Mouse (Mus musculus) liver, adult 2 months (tissue): ENCODE data around the gene Tprkb. TPM values are rescaled to one million over a fixed set of nuclear protein-coding genes. Genes with fewer than 3 reads are reported as not detected.
"Not testable (repeated sequence)": the region's sequence is repeated elsewhere in the genome, so short reads cannot be mapped to it uniquely, and the experiment has no call there.

Source experiments
- DNase-seq: peaks from one replicate; pipeline ENCODE4 v3.0.0-alpha.2; 2011; ENCODE audit warnings: low read depth, low spot score; ENCODE audit errors: extremely low read depth
- H3K27ac ChIP-seq: fragments of 200-500 bp; replicated peaks from 2 replicates; pipeline ENCODE4 v1.5.1; 2012; ENCODE audit warnings: low read depth, mild to moderate bottlenecking, control low read depth, inconsistent platforms, low read length; ENCODE audit not compliant: insufficient read depth
- H3K27me3 ChIP-seq: fragments of 200-500 bp; 2 replicates; pipeline ENCODE4 v1.6.1; 2012; ENCODE audit warnings: mild to moderate bottlenecking, moderate library complexity, low read length, inconsistent platforms; ENCODE audit not compliant: control insufficient read depth, insufficient read depth
- H3K36me3 ChIP-seq: fragments of 200-500 bp; 2 replicates; pipeline ENCODE4 v1.6.1; 2012; ENCODE audit warnings: low read length, inconsistent platforms; ENCODE audit not compliant: control insufficient read depth, insufficient read depth
- H3K4me1 ChIP-seq: fragments of 200-500 bp; 2 replicates; pipeline ENCODE4 v1.6.1; 2011; ENCODE audit warnings: low read length; ENCODE audit not compliant: control insufficient read depth, insufficient read depth
- H3K4me3 ChIP-seq: fragments of 200-500 bp; 2 replicates; pipeline ENCODE4 v1.5.1; 2011; ENCODE audit warnings: low read depth, mild to moderate bottlenecking, control low read depth, low read length, moderate library complexity; ENCODE audit not compliant: insufficient read depth
- H3K79me2 ChIP-seq: fragments of 200-500 bp; 2 replicates; pipeline ENCODE4 v1.6.1; 2012; ENCODE audit warnings: inconsistent platforms, mild to moderate bottlenecking, low read length, moderate library complexity; ENCODE audit not compliant: control insufficient read depth, insufficient read depth
- H3K9ac ChIP-seq: fragments of 200-500 bp; 2 replicates; pipeline ENCODE4 v1.6.1; 2012; ENCODE audit warnings: low read depth, mild to moderate bottlenecking, control low read depth, inconsistent platforms, low read length
- CTCF ChIP-seq: fragments of 200-500 bp; IDR thresholded peaks from 2 replicates; pipeline ENCODE4 v1.5.1; 2011; ENCODE audit warnings: low read depth, low read length, control low read depth
- POLR2A ChIP-seq: fragments of 200-500 bp; IDR thresholded peaks from 2 replicates; pipeline ENCODE4 v1.6.1; 2011; ENCODE audit warnings: low read length, control low read depth; ENCODE audit not compliant: insufficient read depth; ENCODE audit errors: extremely low read depth
- WGBS: fragments of 180-500 bp; shearing (Covaris S2); methylation state at CpG from one replicate; pipeline ENCODE4 v1.1.7; 2018; 5-methylcytosine and 5-hydroxymethylcytosine counted together
- polyA plus RNA-seq: library from polyadenylated mRNA; depleted of rRNA; stranded (reverse); fragments of >200 nt; gene quantifications from 2 replicates; pipeline ENCODE4 v1.2.3, GENCODE M21; 2012; rRNA removed
- total RNA-seq: library from RNA; depleted of rRNA; stranded (reverse); fragments of >200 nt; gene quantifications from 2 replicates; pipeline ENCODE4 v1.2.3, GENCODE M21; 2014; rRNA removed

Tprkb gene
- total RNA-seq, result 159 and 170 TPM in 2 replicates
- polyA plus RNA-seq, result 93.1 and 100 TPM in 2 replicates

DNA sequence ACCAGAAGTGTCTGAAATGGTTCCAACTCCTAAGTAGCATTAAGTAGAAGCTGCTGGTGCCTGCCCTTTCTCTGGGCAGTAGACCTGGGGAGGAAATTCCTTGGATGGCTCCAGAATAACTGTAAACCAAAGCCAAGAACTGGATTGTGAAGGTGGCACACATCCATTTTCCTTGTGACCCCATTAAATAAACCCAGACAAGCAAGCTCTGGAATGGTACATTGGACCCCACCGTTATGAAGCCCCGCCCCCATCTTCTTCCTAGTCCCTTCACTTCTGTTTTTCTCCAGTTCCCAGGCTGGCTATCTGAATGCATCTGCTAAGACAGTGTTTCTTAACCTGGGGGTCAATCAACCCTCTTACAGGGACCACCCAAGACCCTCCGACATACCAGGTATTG, at the start of gene Tprkb:
Tprkb (plus strand) TSS at position 279 of the 400 bp plus-strand sequence.
- Histone ChIP-seq H3K27ac (peak within 1 kb of the TSS; percentile 69), H3K27me3 (no peaks in the 10 kb centered on the region), H3K79me2 (peaks cover 5% of the 10 kb centered on the region; the same call in 1 of the 2 replicates), H3K4me3 (peak within 1 kb of the TSS; percentile 26; the same call in 1 of the 2 replicates), H3K36me3 (peaks cover 16% of the 10 kb centered on the region), H3K9ac (peak within 1 kb of the TSS; percentile 56), H3K4me1 (peaks cover 45% of the 10 kb centered on the region)
- DNase-seq, result peak; percentile 49
- whole genome bisulfite sequencing, result 65% methylated on average over 3 of the region's 3 CpGs
- no peak for TF ChIP-seq CTCF
- TF ChIP-seq POLR2A, result no peak

DNA sequence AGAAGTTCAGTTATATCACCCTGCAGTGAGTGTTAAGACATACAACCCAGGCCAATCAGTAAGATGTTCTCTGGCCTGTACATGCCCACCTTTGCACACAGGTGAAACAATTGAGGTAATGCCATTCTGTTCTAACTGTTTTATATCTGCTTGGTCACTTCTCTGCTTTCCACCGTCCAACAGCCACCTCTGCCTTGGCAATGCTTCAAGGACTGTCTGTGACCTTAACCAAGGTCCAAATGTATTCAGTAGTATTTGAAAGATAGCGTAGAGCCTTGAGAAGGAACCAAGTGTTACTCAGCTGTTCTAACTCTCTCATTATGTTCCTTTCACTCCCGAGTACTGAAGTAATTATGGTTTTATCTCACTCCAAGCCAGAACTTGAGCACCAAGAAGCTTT, 49.1 kb upstream of the Tprkb start:
- DNase-seq, result peak; percentile 89
- peak overlapping the region; percentile 35 for H3K27ac ChIP-seq
- TF ChIP-seq POLR2A (no peak), CTCF (no peak)
- 0 out of 2 replicates have a peak, but pooled peaks cover 2% of the 10 kb centered on the region for H3K36me3 ChIP-seq
- H3K4me3 ChIP-seq, result no peak overlapping the region
- no peak overlapping the region for H3K9ac ChIP-seq
- 12% methylated on average over 3 of the region's 3 CpGs for WGBS
- H3K27me3 ChIP-seq, result no peaks in the 10 kb centered on the region
- H3K4me1 ChIP-seq, result peaks cover 20% of the 10 kb centered on the region
- 0 out of 2 replicates have a peak, but pooled peaks cover under 1% of the 10 kb centered on the region for H3K79me2 ChIP-seq

GRCm38 (mm10) chr6:85863136-85863535, 48.5 kb upstream of the Tprkb start:
- 20% methylated on average over 2 of the region's 2 CpGs for WGBS
- peaks cover 20% of the 10 kb centered on the region for H3K4me1 ChIP-seq
- H3K4me3 ChIP-seq, result no peak overlapping the region
- DNase-seq, result peak; percentile 83
- no peak overlapping the region for H3K9ac ChIP-seq
- no peaks in the 10 kb centered on the region for H3K27me3 ChIP-seq
- H3K79me2 ChIP-seq, result 0 out of 2 replicates have a peak, but pooled peaks cover 6% of the 10 kb centered on the region
- TF ChIP-seq POLR2A (no peak), CTCF (no peak)
- peak overlapping the region; percentile 14 for H3K27ac ChIP-seq
- peaks cover 4% of the 10 kb centered on the region; the same call in 1 of the 2 replicates for H3K36me3 ChIP-seq

DNA sequence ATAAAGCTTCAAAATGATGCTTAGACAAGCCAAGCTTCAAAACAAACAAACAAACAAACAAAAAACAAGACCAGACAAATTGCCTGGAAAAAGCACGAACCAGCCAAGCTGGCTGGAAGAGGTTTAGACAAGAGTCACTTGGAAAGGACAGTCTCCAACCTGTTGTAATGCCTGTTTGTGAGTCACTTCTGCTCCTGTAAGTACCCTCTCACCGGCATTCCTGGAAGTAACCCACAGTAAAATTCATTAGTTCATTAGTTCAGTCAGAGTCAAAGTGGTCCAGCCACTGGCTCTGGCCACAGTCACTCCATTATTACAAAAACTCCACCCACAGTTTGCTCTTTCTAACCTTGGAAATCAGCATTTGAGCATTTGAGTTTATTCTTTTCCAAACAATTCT, 47.8 kb upstream of the Tprkb start:
- Histone ChIP-seq H3K36me3 (peaks cover 4% of the 10 kb centered on the region; the same call in 1 of the 2 replicates), H3K27me3 (no peaks in the 10 kb centered on the region), H3K9ac (no peak overlapping the region), H3K4me1 (peaks cover 20% of the 10 kb centered on the region), H3K79me2 (0 out of 2 replicates have a peak, but pooled peaks cover 6% of the 10 kb centered on the region), H3K4me3 (no peak overlapping the region), H3K27ac (peak overlapping the region; percentile 14)
- TF ChIP-seq CTCF, result no peak
- TF ChIP-seq POLR2A, result no peak
- peak; percentile 55 for DNase-seq
- WGBS, result 25% methylated on average over 2 of the region's 2 CpGs

- 22% methylated on average over 6 of the region's 7 CpGs for WGBS
- Histone ChIP-seq H3K9ac (peak overlapping the region; percentile 28), H3K27ac (peak overlapping the region; percentile 100), H3K4me1 (peaks cover 20% of the 10 kb centered on the region)
- peak; percentile 75; the same call in 1 of the 2 replicates for TF ChIP-seq POLR2A
- H3K27me3 ChIP-seq, H3K4me3 ChIP-seq, H3K36me3 ChIP-seq, H3K79me2 ChIP-seq: not testable (repeated sequence)
- peak; percentile 93 for DNase-seq
These were observed 46.6 kb upstream of the Tprkb start for GRCm38 (mm10) chr6:85864900-85865639.

DNA sequence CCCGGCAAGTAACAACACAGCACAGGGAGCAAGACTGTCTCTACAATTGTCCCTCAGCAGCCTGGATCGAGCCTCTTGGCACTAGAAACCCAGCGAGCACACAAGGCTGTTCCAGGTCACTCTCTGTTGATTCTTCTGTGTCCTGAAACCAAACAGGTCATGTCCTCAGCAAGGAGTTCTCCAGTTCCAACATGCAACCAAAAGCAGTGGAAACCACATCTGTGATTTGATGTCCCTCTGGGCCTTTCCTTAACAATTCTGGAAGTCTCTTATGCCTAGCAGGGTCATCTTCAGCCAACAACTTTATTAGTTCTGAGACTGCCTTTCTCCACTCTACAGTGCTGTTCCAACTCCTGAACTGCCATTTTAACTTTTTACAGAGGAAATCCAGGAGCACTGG, 45.5 kb upstream of the Tprkb start:
- 27% methylated on average over 3 of the region's 3 CpGs for WGBS
- Histone ChIP-seq H3K27ac (peak overlapping the region; percentile 100), H3K4me1 (peaks cover 16% of the 10 kb centered on the region), H3K9ac (peak overlapping the region; percentile 35), H3K4me3 (peak overlapping the region; percentile 13; the same call in 1 of the 2 replicates)
- not testable (repeated sequence) for H3K27me3 ChIP-seq, H3K79me2 ChIP-seq, H3K36me3 ChIP-seq
- peak; percentile 93 for DNase-seq

DNA sequence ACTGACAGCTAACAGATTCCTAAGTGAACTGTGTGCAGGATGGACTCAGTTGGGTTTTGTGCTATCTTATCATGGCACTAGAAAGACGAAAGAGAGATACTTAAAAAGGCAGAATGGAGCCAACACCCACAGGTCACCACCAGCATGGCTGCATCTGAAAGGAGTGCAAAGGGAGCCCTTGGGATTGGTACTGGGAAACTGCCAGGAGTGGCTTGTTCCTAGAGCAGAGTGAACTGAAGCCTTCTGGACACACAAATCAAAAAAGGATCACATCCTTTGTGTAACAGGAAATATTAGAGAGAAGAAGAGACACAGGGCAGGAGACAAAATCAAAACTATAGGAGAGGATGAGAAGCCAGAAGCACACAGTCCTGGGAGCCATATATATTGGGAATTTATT, 44.7 kb upstream of the Tprkb start:
- peak overlapping the region; percentile 69 for H3K4me3 ChIP-seq

More for the DNA sequence above, 44.7 kb upstream of the Tprkb start:
- H3K79me2 ChIP-seq, H3K36me3 ChIP-seq, H3K27me3 ChIP-seq: not testable (repeated sequence)
- peak; percentile 57 for DNase-seq
- H3K27ac ChIP-seq, result peak overlapping the region; percentile 100
- H3K4me1 ChIP-seq, result peaks cover 11% of the 10 kb centered on the region; the same call in 1 of the 2 replicates
- H3K9ac ChIP-seq, result peak overlapping the region; percentile 35
- WGBS, result 21% methylated on average over 1 of the region's 1 CpGs
